Mouse (Mus musculus) embryonic facial prominence, embryonic 14.5 days (tissue): ENCODE measurements at regions not wholly inside any gene's neighbourhood (a gene's known extent, or its start where the extent isn't known, plus 50 kb on each side); places are given as distances from the start of the nearest gene placed in this dataset.

Source experiments
- ATAC-seq: fragments of 200-750 bp; cut with Nextera tagmentation; 2 replicates; pipeline ENCODE4 v1.8.0; 2017; ENCODE audit warnings: low read depth, moderate number of reproducible peaks, moderate TSS enrichment
- DNase-seq: peaks from one replicate; pipeline ENCODE4 v3.0.0-alpha.2; 2015; ENCODE audit warnings: low spot score
- H3K27ac ChIP-seq: fragments of 300-500 bp; sonication (generic); replicated peaks from 2 replicates; pipeline ENCODE4 v1.5.1; 2014; ENCODE audit warnings: low read depth, mild to moderate bottlenecking, low read length, moderate library complexity
- H3K27me3 ChIP-seq: fragments of 300-500 bp; sonication (generic); replicated peaks from 2 replicates; pipeline ENCODE4 v1.6.1; 2014; ENCODE audit warnings: low read length; ENCODE audit not compliant: control insufficient read depth, insufficient read depth
- H3K36me3 ChIP-seq: fragments of 300-500 bp; sonication (generic); 2 replicates; pipeline ENCODE4 v1.6.1; 2014; ENCODE audit warnings: low read length, mixed read lengths; ENCODE audit not compliant: control insufficient read depth, insufficient read depth
- H3K4me1 ChIP-seq: fragments of 300-500 bp; sonication (generic); 2 replicates; pipeline ENCODE4 v1.6.1; 2014; ENCODE audit warnings: antibody characterized with exemption, low read length; ENCODE audit not compliant: control insufficient read depth, insufficient read depth
- H3K4me2 ChIP-seq: fragments of 300-500 bp; sonication (generic); 2 replicates; pipeline ENCODE4 v1.6.1; 2014; ENCODE audit warnings: low read depth, mild to moderate bottlenecking, low read length, moderate library complexity, mixed read lengths
- H3K4me3 ChIP-seq: fragments of 300-500 bp; sonication (generic); 2 replicates; pipeline ENCODE4 v1.5.1; 2014; ENCODE audit warnings: low read depth, mild to moderate bottlenecking, low read length
- H3K9ac ChIP-seq: fragments of 300-500 bp; sonication (generic); 2 replicates; pipeline ENCODE4 v1.6.1; 2014; ENCODE audit warnings: low read depth, mild to moderate bottlenecking, low read length, moderate library complexity, mixed read lengths
- H3K9me3 ChIP-seq: fragments of 300-500 bp; sonication (generic); 2 replicates; pipeline ENCODE4 v1.6.1; 2016; ENCODE audit warnings: low read length; ENCODE audit not compliant: control insufficient read depth
- WGBS: fragments of 180-500 bp; shearing (Covaris S2); extraction: QIAGEN DNeasy Blood & Tissue Kit; methylation state at CpG from one replicate; pipeline ENCODE4 v1.1.7; 2014; 5-methylcytosine and 5-hydroxymethylcytosine counted together

DNA sequence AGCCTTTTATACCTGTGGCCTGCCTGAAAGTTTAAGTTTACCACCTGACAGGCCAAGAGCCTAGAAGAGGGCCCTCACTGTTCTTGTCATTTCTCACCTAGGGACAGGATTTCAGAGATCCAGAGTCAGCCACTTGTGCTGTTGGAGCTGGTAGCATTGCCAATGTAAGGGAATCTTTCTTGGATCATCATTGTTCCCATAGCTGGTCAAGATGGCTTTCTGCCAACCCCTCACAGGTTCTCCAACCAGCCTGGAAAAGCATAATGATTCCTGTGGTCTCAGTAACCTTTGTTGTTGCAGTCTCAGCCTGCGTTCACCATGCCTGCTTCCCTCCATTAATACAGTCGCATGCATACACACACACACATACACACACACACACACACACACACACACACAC lies 67.1 kb upstream of the Nxpe4 start:
- Histone ChIP-seq H3K9ac (no peak overlapping the region), H3K4me2 (no peak overlapping the region), H3K36me3 (no peaks in the 10 kb centered on the region), H3K9me3 (no peaks in the 10 kb centered on the region), H3K4me1 (no peaks in the 10 kb centered on the region), H3K27me3 (no peaks in the 10 kb centered on the region), H3K4me3 (no peak overlapping the region), H3K27ac (no peak overlapping the region)
- whole genome bisulfite sequencing, result 66% methylated on average over 2 of the region's 2 CpGs
- no peak for DNase-seq
- ATAC-seq, result no peak

DNA sequence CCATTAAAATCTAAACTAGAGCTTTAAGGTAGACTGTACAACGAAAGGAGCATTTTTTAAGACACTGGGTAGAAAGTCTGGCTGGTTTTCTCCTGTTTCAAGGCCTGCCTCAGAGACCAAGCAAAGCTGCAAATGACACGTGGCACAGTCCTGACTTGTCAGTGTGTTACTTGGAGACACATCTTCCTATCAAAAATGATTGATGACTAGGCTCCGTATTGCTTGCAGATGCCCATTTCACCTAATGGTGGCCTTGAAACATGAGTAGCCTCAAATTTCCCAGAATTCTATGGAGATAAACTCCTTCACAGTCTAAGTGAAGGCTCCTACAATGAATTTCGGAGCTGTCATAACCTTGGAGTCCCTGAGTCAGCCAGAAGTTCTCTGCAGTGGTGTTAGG lies 62.0 kb upstream of the Nxpe4 start:
- no peak for ATAC-seq
- Histone ChIP-seq H3K9me3 (no peaks in the 10 kb centered on the region), H3K4me2 (no peak overlapping the region), H3K27ac (no peak overlapping the region), H3K36me3 (no peaks in the 10 kb centered on the region), H3K9ac (no peak overlapping the region), H3K27me3 (no peaks in the 10 kb centered on the region), H3K4me1 (no peaks in the 10 kb centered on the region), H3K4me3 (no peak overlapping the region)
- DNase-seq, result no peak
- WGBS, result 53% methylated on average over 4 of the region's 4 CpGs

DNA sequence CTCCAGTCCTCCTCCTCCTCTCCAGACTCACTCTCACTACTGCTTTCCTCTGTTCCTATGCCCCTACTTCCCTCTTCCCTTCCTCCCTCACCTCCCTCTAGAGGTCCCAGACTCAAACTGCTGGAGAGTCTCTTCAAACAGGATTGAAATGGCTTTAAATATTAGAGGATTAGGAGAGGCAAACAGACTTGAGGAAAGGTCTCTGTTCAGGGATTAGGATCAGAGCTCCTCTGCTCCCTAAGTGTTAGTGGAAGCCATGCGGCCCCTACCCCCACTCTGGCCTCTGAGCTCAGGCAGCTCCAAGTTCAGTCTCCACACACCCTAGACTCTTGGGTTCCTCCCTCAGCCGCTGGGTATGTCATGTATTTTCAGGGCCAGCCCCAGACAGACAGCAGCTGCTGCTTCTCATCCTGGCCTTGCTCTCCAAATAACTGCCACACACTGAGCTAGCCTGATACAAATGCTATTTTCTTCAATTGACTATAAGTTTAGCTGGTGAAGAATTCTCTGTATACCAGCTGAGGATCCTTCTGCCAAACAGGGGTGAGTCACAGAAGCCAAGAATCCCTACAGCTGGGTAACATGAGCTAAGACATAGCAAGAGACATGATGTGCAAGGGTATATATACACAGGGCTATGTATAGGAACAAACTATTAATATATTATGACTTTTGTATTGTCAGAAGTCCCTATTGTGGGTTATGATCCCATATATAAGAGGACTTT lies 55.2 kb upstream of the Nxpe4 start:
- Histone ChIP-seq H3K36me3 (no peaks in the 10 kb centered on the region), H3K4me1 (no peaks in the 10 kb centered on the region), H3K4me2 (no peak overlapping the region), H3K9ac (no peak overlapping the region), H3K27ac (no peak overlapping the region), H3K27me3 (no peaks in the 10 kb centered on the region), H3K4me3 (no peak overlapping the region), H3K9me3 (no peaks in the 10 kb centered on the region)
- 53% methylated on average over 2 of the region's 2 CpGs for WGBS
- peak; percentile 25 for DNase-seq
- ATAC-seq, result peak; percentile 57; the same call in 1 of the 2 replicates

DNA sequence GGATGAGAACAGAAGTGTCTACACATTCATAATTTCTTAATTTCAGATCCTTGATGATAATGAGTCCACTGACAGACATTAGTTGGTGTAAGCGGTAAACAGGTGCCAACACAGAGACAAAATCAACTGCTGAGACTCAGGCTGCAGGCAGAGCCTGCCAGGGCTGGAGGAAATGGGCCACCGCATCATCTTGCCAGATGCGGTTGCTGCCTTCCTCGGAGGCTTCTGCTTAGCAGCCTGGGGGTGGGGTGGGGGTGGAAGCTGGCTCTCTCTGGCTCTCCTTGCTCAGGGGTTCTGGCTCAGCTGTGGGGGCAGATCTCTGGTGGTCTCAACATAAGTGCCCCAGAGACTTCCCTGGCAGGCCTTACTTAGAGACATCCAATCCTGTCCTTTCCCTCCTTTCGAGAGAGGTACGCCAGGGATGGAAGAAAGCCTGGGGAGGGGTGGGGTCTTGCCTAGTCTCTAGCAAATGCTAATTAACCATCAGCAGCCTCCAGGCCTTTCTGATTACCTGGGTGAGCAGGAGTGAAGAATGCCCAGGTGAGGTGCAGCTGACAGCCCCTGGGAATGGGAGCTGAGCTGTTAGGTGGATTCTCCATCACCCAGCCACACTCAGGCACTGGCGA lies 52.7 kb upstream of the Nxpe4 start:
- no peaks in the 10 kb centered on the region for H3K4me1 ChIP-seq

DNA sequence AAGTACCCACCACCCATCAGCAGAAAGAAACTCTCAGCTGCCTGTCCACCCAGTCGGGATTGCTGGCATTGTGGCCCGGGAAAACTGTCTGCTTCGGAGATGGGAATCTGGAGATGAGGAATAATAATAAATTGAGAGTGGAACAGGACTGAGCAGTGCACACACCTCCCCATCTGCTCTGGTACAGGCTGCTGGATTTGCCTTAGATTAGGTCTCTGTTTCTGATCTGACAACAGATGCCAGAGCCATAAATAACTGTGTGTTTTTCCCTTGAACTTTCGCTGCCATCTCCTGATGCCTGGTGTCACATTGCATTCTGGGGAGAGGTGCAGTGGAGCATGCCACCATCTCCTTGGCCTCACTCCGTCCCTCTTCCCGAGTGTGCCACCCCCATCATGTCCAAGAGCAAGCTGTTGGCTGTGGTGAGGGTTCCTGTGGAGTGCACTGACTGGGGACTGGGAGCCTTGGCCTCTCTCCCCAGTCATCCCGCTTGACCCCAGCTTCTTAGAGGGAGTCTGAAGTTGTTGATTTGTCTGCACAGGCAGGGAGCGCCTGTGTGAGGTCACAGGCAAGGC lies 50.4 kb upstream of the Nxpe4 start:
- H3K27ac ChIP-seq, result no peak overlapping the region
- no peak overlapping the region for H3K4me3 ChIP-seq
- ATAC-seq, result no peak
- H3K4me1 ChIP-seq, result no peaks in the 10 kb centered on the region
- DNase-seq, result peak; percentile 8
- no peaks in the 10 kb centered on the region for H3K9me3 ChIP-seq
- no peaks in the 10 kb centered on the region for H3K36me3 ChIP-seq
- WGBS, result 53% methylated on average over 8 of the region's 8 CpGs
- H3K9ac ChIP-seq, result no peak overlapping the region
- H3K27me3 ChIP-seq, result no peaks in the 10 kb centered on the region
- H3K4me2 ChIP-seq, result no peak overlapping the region

More for the DNA sequence above, 52.7 kb upstream of the Nxpe4 start:
- H3K9ac ChIP-seq, result no peak overlapping the region
- WGBS, result 37% methylated on average over 7 of the region's 7 CpGs
- no peaks in the 10 kb centered on the region for H3K9me3 ChIP-seq
- no peak overlapping the region for H3K4me2 ChIP-seq
- H3K4me3 ChIP-seq, result no peak overlapping the region
- H3K27me3 ChIP-seq, result no peaks in the 10 kb centered on the region
- H3K27ac ChIP-seq, result no peak overlapping the region
- H3K36me3 ChIP-seq, result no peaks in the 10 kb centered on the region
- peak; percentile 81 for ATAC-seq
- peak; percentile 38 for DNase-seq
